Mouse (Mus musculus): ENCODE data around the gene Myo1f.

Gene Myo1f

DNA sequence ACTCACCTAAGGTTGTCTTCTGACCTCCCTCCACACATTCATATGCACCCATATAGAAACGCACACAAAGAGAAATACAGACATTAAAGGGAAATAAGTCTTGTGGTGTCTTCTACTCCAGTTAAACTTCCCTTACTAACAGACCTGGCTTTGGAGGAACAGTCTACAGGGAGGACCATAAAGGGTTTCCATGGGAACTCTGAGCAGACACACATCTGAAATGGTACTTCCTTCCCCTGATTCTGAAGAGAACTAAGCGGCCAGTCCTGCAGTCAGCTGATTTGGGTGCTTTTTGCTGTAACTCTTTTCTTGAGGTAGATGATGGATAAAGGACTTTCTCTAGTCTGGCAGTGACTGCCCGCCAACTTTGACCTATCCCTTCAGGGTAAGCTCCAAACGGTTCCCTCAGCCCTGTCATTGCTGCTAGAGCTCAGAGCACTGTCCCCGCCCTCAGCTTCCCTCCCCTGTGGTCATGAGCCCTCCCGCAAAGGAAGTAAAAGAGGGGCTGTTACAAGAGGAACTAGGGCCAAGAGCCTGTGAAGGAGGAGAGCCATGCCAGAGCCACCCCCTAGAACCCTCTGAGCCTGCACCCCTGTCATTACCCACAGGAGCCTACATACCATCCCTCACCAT lies at the start of gene Myo1f:
Gene Myo1f, plus strand, starts transcription at position 485 of the 633 bp plus-strand sequence.
- DNase-seq (ENCODE audit: extremely low read depth, low read depth, low spot score) = no peak

DNA sequence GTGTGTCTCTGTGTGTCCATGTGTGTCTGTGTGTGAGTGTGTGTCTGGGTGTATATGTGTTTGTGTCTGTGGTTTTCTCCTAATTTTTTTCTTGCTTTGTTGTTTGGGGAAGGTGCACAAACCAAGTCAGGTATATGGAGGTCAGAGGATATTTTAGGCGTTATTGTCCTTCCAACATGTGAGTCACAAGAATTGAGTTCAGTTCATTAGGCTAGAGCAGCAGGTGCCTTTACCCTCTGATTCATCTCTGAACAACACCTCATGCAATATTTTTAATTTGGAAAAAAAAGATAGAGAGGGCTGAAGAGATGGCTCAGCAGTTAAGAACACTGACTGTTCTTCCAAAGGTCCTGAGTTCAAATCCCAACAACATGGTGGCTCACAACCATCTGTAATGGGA lies 47.1 kb upstream of the Myo1f start:
- DNase-seq (ENCODE audit: extremely low read depth, low read depth, low spot score) = no peak

GRCm38 (mm10) chr17:33510172-33510571 lies 45.3 kb upstream of the Myo1f start:
- DNase-seq (ENCODE audit: extremely low read depth, low read depth, low spot score) = no peak

DNA sequence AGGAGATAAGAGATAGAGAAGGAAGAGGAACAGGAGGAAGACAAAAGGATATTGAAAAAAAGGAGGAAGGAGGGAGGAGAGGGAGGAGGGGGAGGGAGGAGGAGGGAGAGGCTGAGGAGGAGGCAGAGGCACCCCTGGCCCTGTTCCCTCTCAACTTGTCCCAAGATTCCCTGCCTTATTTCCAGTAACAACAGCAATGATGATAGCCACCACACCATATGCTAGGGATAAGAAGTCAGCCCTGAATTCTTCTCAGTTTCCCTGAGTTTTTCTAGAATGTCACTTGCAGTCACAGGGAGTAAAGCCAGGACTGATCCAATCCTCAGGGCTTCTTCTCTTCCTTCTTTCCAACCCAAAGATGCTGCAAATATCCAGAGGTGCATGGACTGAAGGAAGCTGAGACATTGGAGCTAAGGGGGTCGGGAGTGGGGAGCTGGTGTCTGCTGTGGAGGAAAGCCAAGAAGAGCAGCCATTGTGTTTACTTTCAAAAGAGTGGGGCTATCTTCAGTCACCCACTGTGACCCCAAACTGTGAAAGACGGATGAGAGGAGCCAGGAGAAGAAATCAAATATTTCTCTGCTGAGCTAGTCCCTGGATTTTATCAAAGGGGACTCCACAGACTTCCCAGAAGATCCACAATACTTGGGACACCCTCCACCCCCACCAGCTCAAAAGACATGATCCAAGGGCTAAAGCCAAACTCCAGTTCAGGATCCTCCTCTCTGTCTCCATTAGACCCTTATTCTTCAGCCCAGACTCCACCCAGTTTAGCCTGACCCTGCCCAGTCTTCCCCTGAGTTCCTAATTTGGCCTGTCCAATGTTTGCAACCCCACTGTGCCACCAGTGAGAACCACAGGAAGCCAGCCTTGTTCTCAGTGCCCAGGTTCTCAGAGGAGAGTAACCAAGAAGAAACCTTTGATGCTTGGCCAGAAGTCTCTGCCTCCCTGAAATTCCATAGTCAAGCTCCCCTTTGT lies 42.8 kb upstream of the Myo1f start:
- no peak for DNase-seq (ENCODE audit: extremely low read depth, low read depth, low spot score)

- DNase-seq (ENCODE audit: extremely low read depth, low read depth, low spot score) = no peak
Observed at GRCm38 (mm10) chr17:33513874-33514273, 41.6 kb upstream of the Myo1f start.

- no peak for DNase-seq (ENCODE audit: extremely low read depth, low read depth, low spot score)
Observed at GRCm38 (mm10) chr17:33520366-33520765, 35.1 kb upstream of the Myo1f start.

DNA sequence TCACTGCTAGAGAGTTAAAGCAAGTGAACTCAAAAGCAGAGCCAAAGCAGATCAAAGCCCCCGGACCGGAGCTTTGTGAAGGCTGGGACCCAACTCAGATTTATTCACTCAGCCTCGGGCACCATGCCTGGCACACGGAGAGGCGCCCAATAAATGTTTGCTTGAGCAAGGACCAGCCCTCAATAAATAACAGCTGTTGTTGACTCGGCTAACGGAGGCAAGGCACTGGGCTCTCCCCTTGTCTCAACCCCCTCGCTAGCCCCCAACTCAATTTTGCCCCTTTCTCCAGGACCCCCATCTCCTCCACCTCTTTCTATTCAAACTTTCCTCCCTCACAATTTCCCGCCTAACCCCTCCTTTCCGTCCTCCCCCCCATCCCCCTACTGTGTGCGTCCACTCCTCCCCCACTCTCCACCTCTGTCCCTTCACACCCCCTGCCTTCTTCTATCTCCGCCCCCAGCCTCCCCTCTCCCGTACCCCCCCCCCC lies 32.0 kb upstream of the Myo1f start:
- DNase-seq (ENCODE audit: extremely low read depth, low read depth, low spot score) = no peak

GRCm38 (mm10) chr17:33523918-33524755 lies 31.4 kb upstream of the Myo1f start, which contains the start of gene Adamts10:
Gene Adamts10, plus strand, starts transcription at chr17:33524204.
- DNase-seq (ENCODE audit: extremely low read depth, low read depth, low spot score) = no peak

DNA sequence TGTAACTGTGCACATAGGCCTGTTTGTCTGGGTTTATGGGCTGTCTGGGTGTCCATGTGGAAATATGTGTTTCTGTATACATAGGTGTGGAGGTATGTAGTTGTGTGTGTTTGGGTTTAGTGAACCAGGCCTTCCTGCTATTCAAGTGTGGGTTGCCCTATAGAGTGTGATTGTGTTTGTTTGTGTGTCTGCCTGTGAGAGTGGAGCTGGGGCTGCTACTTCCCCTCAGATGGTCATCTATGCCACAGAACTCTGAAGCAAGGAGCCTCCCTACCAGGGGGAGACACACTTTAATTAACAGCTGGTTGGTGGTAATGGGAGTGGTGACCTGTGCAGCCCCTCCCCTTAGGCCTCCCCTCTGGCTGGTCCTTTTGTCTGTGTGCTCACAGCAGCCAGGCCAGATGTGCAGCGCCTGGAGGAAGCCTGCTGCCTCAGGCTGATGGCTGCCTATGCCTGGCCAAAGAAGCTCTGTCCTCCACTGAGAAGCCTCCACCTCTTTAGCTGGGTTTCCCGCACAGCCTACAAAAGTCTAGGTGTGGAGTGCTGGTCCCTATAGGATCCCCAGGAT lies 30.6 kb upstream of the Myo1f start:
- no peak for DNase-seq (ENCODE audit: extremely low read depth, low read depth, low spot score)

- DNase-seq (ENCODE audit: extremely low read depth, low read depth, low spot score) = no peak
Observed at GRCm38 (mm10) chr17:33526506-33526905, 29.0 kb upstream of the Myo1f start.

- DNase-seq (ENCODE audit: extremely low read depth, low read depth, low spot score) = no peak
Observed at GRCm38 (mm10) chr17:33539106-33539675, 16.3 kb upstream of the Myo1f start.

GRCm38 (mm10) chr17:33539878-33540277 lies 15.6 kb upstream of the Myo1f start:
- DNase-seq (ENCODE audit: extremely low read depth, low read depth, low spot score) = no peak

DNA sequence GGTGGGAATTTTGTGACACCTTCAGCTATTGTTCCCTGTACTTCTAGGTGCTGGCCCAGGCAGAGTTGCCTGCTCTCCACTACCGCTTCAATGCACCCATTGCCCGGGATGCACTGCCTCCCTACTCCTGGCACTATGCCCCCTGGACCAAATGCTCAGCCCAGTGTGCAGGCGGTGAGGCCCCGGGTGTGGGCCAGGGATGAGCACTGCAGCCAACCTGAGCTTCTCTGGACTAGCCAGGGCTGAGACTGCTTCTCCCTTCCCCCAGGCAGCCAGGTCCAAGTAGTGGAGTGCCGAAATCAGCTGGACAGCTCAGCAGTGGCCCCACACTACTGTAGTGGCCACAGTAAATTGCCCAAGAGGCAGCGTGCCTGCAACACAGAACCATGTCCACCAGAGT lies 6.3 kb upstream of the Myo1f start:
- no peak for DNase-seq (ENCODE audit: extremely low read depth, low read depth, low spot score)

- DNase-seq (ENCODE audit: extremely low read depth, low read depth, low spot score) = no peak
Observed at GRCm38 (mm10) chr17:33550388-33550787, 5.1 kb upstream of the Myo1f start.

DNA sequence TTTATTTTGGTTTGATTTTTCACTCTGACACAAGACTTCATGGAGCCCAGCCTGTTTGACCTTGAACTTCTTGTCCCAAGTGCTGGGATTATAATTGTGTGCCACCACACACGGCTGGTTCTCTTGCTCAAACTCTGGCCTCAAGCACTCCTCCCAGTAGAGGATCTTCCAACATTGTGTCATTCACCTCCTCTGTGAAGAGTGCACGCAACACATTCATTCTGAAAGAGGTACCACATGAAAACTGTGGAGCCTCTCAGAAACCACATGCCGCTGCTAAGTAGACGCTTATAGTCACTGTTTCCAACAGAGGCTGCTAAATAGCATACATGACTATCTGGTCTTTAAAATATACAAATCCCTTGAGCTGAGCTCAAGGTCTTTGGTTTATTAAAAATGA lies 3.4 kb upstream of the Myo1f start:
- no peak for DNase-seq (ENCODE audit: extremely low read depth, low read depth, low spot score)

- DNase-seq (ENCODE audit: extremely low read depth, low read depth, low spot score) = no peak
Observed at GRCm38 (mm10) chr17:33552964-33553363, 2.5 kb upstream of the Myo1f start.

DNA sequence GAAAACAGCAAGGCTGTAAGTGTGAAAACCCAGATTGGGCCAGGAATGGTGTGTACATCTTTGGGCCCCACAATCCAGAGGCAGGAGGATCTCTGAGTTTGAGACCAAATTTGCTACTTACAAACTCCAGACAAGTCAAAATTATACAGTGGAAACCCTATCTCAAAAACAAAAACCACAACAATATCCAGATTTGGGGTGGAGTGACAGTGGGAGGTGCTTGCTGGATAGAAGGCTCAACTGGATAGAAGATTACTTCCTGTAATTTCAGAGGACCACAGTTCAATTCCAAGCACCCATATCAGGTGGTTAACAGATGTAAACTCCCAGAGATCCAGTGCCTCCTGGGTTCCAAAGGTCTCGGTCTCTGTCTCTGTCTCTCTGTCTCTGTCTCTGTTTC lies 971 bp upstream of the Myo1f start:
- DNase-seq (ENCODE audit: extremely low read depth, low read depth, low spot score) = no peak

- DNase-seq (ENCODE audit: extremely low read depth, low read depth, low spot score) = no peak
Observed at GRCm38 (mm10) chr17:33557922-33558321, 2.4 kb downstream of the Myo1f start.

- DNase-seq (ENCODE audit: extremely low read depth, low read depth, low spot score) = no peak
Observed at GRCm38 (mm10) chr17:33563527-33564076, 8.1 kb downstream of the Myo1f start.

DNA sequence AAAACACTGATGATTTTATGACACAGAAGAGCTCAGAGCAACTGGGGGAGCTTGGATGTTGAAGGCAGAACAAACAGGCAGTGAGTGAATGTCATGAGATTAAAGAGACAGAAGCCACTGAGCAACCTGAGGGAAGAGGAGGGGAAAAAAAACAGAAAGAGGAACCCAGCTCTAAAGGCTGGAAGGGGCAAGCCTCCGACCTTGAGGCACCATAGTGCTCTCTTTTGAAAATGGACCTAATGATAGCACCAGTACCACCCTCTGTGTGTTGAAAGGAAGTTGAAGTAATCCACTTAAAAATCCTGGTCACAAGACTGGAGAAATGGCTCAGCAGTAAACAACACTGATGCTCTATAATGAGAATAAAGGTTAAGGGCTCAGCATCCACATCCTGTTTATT lies 9.1 kb downstream of the Myo1f start:
- no peak for DNase-seq (ENCODE audit: extremely low read depth, low read depth, low spot score)

Data from fat pad, adult 2 months (tissue).